Mouse (Mus musculus): ENCODE results near the gene Dhrs9. TPM values are rescaled to one million over a fixed set of nuclear protein-coding genes. Genes with fewer than 3 reads are reported as not detected.

The Dhrs9 gene
- total RNA-seq, 1 experiment from 2014 or later = 0.09 TPM

DNA sequence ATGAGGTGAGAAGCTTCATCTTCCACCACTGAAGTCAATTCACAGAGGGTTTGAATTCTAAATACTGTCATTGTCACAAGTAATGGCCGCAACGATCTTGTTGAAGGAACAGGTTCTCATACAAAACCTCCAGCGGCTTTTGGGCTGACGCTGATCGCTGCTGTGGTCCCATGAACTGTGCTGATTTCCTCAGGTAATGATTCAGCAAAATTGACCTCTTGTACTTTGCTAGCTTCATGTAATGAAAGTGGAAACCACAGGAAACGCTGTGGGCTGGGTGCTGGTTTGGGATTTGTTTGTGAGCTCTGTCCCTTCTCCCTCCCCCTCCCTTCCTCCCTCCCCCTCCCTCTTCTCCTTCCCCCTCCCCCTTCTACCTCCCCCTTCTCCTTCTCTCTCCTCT is 34.8 kb downstream of the Dhrs9 start:
- ATAC-seq (replicated peaks; ENCODE audit: low read depth, poor library complexity, severe bottlenecking) = peak; percentile 89

- no peak for ATAC-seq (replicated peaks; ENCODE audit: low read depth, poor library complexity, severe bottlenecking)
Observed at GRCm38 (mm10) chr2:69418294-69418881, 38.1 kb downstream of the Dhrs9 start.

GRCm38 (mm10) chr2:69424829-69425228 is 44.6 kb downstream of the Dhrs9 start:
- ATAC-seq (replicated peaks; ENCODE audit: low read depth, poor library complexity, severe bottlenecking) = no peak

- no peak for ATAC-seq (replicated peaks; ENCODE audit: low read depth, poor library complexity, severe bottlenecking)
Observed at GRCm38 (mm10) chr2:69426081-69426480, 45.8 kb downstream of the Dhrs9 start.

GRCm38 (mm10) chr2:69427141-69427540 is 46.9 kb downstream of the Dhrs9 start:
- ATAC-seq (replicated peaks; ENCODE audit: low read depth, poor library complexity, severe bottlenecking) = no peak

DNA sequence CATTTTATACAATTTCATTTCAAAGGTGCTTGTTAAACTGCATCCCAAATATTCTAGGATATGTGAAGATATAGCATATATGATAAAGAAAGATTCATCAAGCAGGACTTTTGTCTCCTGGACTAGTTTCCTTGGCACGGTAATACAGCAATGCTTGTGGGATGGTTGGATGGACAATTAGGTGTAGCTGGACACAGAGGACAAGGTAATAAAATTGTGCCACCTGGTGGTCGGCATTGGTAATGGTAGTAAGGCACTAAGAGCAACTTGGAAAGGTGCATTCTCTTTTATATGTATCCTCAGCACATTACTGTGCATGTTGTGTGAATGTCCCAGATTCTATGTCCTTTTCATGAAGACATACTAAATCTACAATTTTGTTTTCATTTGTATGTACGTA is 47.9 kb downstream of the Dhrs9 start:
- peak; percentile 62; the same call in 1 of the 2 replicates for ATAC-seq (replicated peaks; ENCODE audit: low read depth, poor library complexity, severe bottlenecking)

GRCm38 (mm10) chr2:69441656-69442055 is 61.4 kb downstream of the Dhrs9 start:
- no peak for ATAC-seq (replicated peaks; ENCODE audit: low read depth, poor library complexity, severe bottlenecking)

DNA sequence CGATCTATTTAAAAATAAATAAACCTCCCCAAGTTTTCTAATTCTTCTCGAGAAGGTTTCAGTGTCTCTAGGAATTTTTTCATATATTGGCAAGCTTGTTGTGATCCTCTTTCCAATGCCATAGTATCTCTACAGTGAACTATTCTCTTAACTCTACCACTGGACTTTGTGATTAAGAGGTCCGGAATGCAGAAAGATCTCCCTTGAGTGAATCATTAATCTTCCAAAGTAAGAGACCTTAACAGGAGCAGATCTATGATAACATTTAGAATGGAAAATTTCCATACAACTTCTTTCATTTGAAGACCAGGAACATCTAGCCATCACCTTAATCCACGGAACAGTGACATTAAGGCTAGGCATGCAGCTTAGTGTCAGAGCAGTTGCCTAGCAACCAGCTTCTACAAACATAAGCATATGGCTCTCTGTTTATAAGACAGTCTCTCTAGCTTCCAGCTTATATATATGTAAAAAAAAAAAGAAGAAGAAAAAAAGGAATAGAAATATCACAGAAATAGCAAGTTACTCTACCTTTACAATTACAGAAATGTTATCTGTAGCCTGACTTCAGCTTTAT is 65.7 kb downstream of the Dhrs9 start:
- ATAC-seq (replicated peaks; ENCODE audit: low read depth, poor library complexity, severe bottlenecking) = no peak

DNA sequence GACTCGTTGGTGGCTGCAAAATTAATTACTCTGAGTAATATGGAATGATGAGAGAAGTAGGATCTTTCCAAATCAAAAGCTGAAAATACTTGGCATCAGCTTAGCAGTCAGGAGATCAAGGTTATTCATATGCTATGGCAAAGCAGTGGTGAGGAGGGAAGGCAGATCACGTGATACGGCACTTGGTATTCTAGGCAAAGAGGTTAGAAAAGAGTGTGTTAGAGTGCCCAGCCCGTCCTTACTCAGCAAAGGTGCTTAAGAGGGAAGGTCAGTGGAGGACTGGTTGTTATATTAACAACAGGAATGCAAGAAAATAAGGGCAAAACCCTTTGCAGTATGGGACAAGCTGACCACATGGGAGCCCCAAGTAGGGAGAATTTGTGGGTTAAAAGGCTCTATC is 68.3 kb downstream of the Dhrs9 start:
- ATAC-seq (replicated peaks; ENCODE audit: low read depth, poor library complexity, severe bottlenecking) = no peak

DNA sequence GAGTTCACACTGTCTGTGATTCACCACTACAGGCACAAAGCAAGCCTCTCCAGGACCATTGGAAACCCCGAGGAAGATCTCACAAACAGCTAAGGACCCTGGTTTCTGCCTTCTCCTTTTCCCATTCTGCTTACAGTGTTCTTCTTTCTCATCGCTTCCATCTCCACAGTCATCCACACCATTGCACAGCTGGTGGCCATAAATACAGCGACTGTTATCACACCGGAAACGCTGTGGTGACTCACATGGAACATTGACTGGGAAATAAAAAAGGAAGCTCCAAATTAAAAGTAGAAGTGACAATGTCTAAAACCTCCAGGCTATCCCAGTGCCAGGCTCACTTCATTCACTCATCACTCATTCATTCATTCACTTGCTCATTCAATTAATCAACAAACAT is 70.9 kb downstream of the Dhrs9 start:
- ATAC-seq (replicated peaks; ENCODE audit: low read depth, poor library complexity, severe bottlenecking) = no peak

Other genes with a start within 250 kb of the Dhrs9 start
- 4.4 and 4.6 TPM in 2 replicates for gene Nostrin, start 244.6 kb upstream of the Dhrs9 start, total RNA-seq (2017)
- 88.0 and 92.6 TPM in 2 replicates for gene Spc25, start 174.3 kb upstream of the Dhrs9 start, total RNA-seq (2017)
- gene G6pc2, start 169.4 kb upstream of the Dhrs9 start, total RNA-seq (2017) = not detected in 2 replicates
- not detected in 2 replicates for gene Abcb11, start 37.8 kb upstream of the Dhrs9 start, total RNA-seq (2017)
- not detected in 2 replicates for gene Lrp2, start 205.6 kb downstream of the Dhrs9 start, total RNA-seq (2017)